Mouse (Mus musculus) heart, postnatal 14 days (tissue): ENCODE results near the gene Olfr503. TPM values are rescaled to one million over a fixed set of nuclear protein-coding genes. Genes with fewer than 3 reads are reported as not detected.
"Not testable (repeated sequence)": the region's sequence is repeated elsewhere in the genome, so short reads cannot be mapped to it uniquely, and the experiment has no call there.

Experiments
- DNase-seq, 2 experiments: peaks; one replicate each; pipeline ENCODE4 v3.0.0; 2021 to 2022
- intact Hi-C: fragments of 180-260 bp; cut with DNase I; formaldehyde crosslinking; loops from one replicate; pipeline ENCODE4 v1.15.1; 2025
- long read RNA-seq, 2 experiments: library from polyadenylated mRNA; stranded (forward); transcript quantifications; one replicate each; pipeline ENCODE4 v2.0.0; 2021
- total RNA-seq, 2 experiments: library from RNA; stranded (reverse); gene quantifications; 2 replicates each; pipeline ENCODE4 v1.2.3; 2021

Gene Olfr503
- not detected for total RNA-seq
- long read RNA-seq, experiment 1, result 0 reads
- long read RNA-seq, experiment 2, result 0 reads

- intact Hi-C loops, DNase-seq: not testable (repeated sequence)
Measured at GRCm38 (mm10) chr7:108544227-108544626, at the start of gene Olfr503. Olfr503 (plus strand) TSS chr7:108544527.

- intact Hi-C loops, result no loop called here
- no peak for DNase-seq
Measured at GRCm38 (mm10) chr7:108524965-108525364, 19.4 kb upstream of the Olfr503 start, which contains the start of gene Olfr502. Olfr502 (minus strand) TSS chr7:108525065.

- no peak for DNase-seq
- intact Hi-C loops, result no loop called here
Measured at GRCm38 (mm10) chr7:108542416-108542815, 1.9 kb upstream of the Olfr503 start.

- no peak for DNase-seq
- intact Hi-C loops, result no loop called here
Measured at GRCm38 (mm10) chr7:108565693-108566092, 21.4 kb downstream of the Olfr503 start, which contains the start of gene Olfr504. Olfr504 (minus strand) TSS chr7:108565793.

GRCm38 (mm10) chr7:108589797-108590196, 45.5 kb downstream of the Olfr503 start:
- DNase-seq, result no peak
- intact Hi-C loops, result no loop called here

Other genes starting within 250 kb of the Olfr503 start
- not detected for gene Olfr491, start 231.1 kb upstream of the Olfr503 start, total RNA-seq
- gene Olfr492, start 220.9 kb upstream of the Olfr503 start, total RNA-seq, result not detected
- gene Olfr493, start 197.5 kb upstream of the Olfr503 start, total RNA-seq, result not detected
- not detected for gene Olfr494, start 179.2 kb upstream of the Olfr503 start, total RNA-seq
- gene Olfr495, start 151.4 kb upstream of the Olfr503 start, total RNA-seq, result not detected
- not detected for gene Olfr497, start 124.1 kb upstream of the Olfr503 start, total RNA-seq
- gene Olfr498, start 79.2 kb upstream of the Olfr503 start, total RNA-seq, result not detected
- not detected for gene Olfr502, start 19.5 kb upstream of the Olfr503 start, total RNA-seq
- gene Olfr504, start 21.3 kb downstream of the Olfr503 start, total RNA-seq, result not detected
- gene Olfr506, start 66.3 kb downstream of the Olfr503 start, total RNA-seq, result not detected
- gene Olfr507, start 77.3 kb downstream of the Olfr503 start, total RNA-seq, result not detected
- gene Olfr508, start 85.5 kb downstream of the Olfr503 start, total RNA-seq, result not detected
- gene Olfr509, start 107.4 kb downstream of the Olfr503 start, total RNA-seq, result not detected
- not detected for gene Olfr510, start 121.9 kb downstream of the Olfr503 start, total RNA-seq
- gene Olfr512, start 168.8 kb downstream of the Olfr503 start, total RNA-seq, result not detected
- gene Olfr513, start 206.4 kb downstream of the Olfr503 start, total RNA-seq, result not detected